Mouse (Mus musculus) forebrain, embryonic 12.5 days (tissue): ENCODE measurements at regions not wholly inside any gene's neighbourhood (a gene's known extent, or its start where the extent isn't known, plus 50 kb on each side); places are given as distances from the start of the nearest gene placed in this dataset.

Experiments used
- ATAC-seq: fragments of 200-750 bp; cut with Nextera tagmentation; 2 replicates; pipeline ENCODE4 v1.8.0; 2017; ENCODE audit warnings: moderate TSS enrichment; ENCODE audit not compliant: low FRiP score
- H3K27ac ChIP-seq: fragments of 300-500 bp; sonication (generic); 2 replicates; pipeline ENCODE4 v1.5.1; 2016; ENCODE audit warnings: mild to moderate bottlenecking
- H3K27me3 ChIP-seq: fragments of 300-500 bp; sonication (generic); 2 replicates; pipeline ENCODE4 v1.6.1; 2016; ENCODE audit warnings: mild to moderate bottlenecking
- H3K36me3 ChIP-seq: fragments of 300-500 bp; sonication (generic); replicated peaks from 2 replicates; pipeline ENCODE4 v1.6.1; 2016; ENCODE audit warnings: mild to moderate bottlenecking
- H3K4me1 ChIP-seq: fragments of 300-500 bp; sonication (generic); 2 replicates; pipeline ENCODE4 v1.6.1; 2016
- H3K4me2 ChIP-seq: fragments of 300-500 bp; sonication (generic); 2 replicates; pipeline ENCODE4 v1.6.1; 2016; ENCODE audit warnings: mild to moderate bottlenecking, moderate library complexity
- H3K4me3 ChIP-seq: fragments of 300-500 bp; sonication (generic); replicated peaks from 2 replicates; pipeline ENCODE4 v1.5.1; 2016; ENCODE audit warnings: mild to moderate bottlenecking
- H3K9ac ChIP-seq: fragments of 300-500 bp; sonication (generic); 2 replicates; pipeline ENCODE4 v1.6.1; 2016; ENCODE audit warnings: mild to moderate bottlenecking
- H3K9me3 ChIP-seq: fragments of 300-500 bp; sonication (generic); 2 replicates; pipeline ENCODE4 v1.6.1; 2016
- WGBS: fragments of 180-500 bp; shearing (Covaris S2); methylation state at CpG from one replicate; pipeline ENCODE4 v1.1.7; 2016; 5-methylcytosine and 5-hydroxymethylcytosine counted together

GRCm38 (mm10) chr13:84804241-84804980 is 384.8 kb upstream of the Ccnh start:
- Histone ChIP-seq H3K9me3 (no peaks in the 10 kb centered on the region), H3K27me3 (no peaks in the 10 kb centered on the region), H3K4me1 (peaks cover 9% of the 10 kb centered on the region), H3K27ac (peak overlapping the region; percentile 86), H3K4me3 (no peak overlapping the region), H3K4me2 (no peak overlapping the region), H3K36me3 (no peaks in the 10 kb centered on the region), H3K9ac (no peak overlapping the region)
- WGBS = 8% methylated on average over 3 of the region's 3 CpGs
- ATAC-seq = peak; percentile 68

DNA sequence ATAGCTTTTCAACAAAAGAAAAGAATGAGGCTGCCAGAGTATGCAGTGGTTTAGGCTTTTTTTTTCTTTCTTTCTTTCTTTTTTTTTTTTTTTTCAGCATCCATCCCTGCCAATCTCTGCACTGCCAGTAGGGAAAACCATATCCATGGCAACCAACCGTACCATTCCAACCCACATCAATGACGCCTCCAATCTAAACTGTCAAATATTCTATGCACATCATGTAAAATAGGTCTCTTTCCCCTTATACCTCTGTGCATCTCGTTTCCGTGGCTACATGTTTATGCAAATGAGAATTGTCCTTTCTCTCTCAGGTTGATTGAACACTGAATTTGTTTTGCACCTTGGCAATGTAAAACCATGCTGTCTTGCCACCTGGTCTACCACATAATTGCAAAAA is 384.0 kb upstream of the Ccnh start:
- no peak overlapping the region for H3K4me3 ChIP-seq
- H3K9ac ChIP-seq = no peak overlapping the region
- no peaks in the 10 kb centered on the region for H3K27me3 ChIP-seq
- peaks cover 9% of the 10 kb centered on the region for H3K4me1 ChIP-seq
- WGBS = 16% methylated on average over 4 of the region's 4 CpGs
- H3K36me3 ChIP-seq = no peaks in the 10 kb centered on the region
- ATAC-seq = peak; percentile 88
- peak overlapping the region; percentile 71; the same call in 1 of the 2 replicates for H3K27ac ChIP-seq
- no peak overlapping the region for H3K4me2 ChIP-seq
- H3K9me3 ChIP-seq = no peaks in the 10 kb centered on the region

DNA sequence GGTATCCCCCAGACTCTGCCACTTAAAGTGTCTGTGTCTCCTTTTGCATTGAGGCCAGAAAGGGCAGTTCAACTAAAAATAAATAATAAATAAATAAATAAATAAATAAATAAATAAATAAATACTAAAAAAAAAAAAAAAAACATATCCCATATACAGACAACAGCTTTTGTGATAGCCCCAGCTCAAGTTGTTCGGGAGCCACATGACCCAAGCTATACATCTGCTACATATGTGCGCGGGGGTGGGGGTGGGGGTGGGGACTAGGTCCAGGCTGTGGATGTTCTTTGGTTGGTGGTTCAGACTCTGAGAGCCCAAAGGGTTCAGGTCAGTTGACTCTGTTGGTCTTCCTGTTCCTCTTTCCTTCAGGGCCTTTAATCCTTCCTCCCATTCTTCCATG is 379.6 kb upstream of the Ccnh start:
- ATAC-seq = no peak
- Histone ChIP-seq H3K36me3 (no peaks in the 10 kb centered on the region), H3K27me3 (no peaks in the 10 kb centered on the region), H3K27ac (no peak overlapping the region), H3K9me3 (no peaks in the 10 kb centered on the region), H3K4me1 (peaks cover 4% of the 10 kb centered on the region; the same call in 1 of the 2 replicates), H3K4me3 (no peak overlapping the region), H3K9ac (no peak overlapping the region), H3K4me2 (no peak overlapping the region)
- WGBS = 92% methylated on average over 3 of the region's 3 CpGs
